ENCODE assay signal across 8 mouse cellular contexts in genomic region chr1:60000319-60000718, GRCm38 (mm10). TPM values are rescaled to one million over a fixed set of nuclear protein-coding genes. Genes with fewer than 3 reads are reported as not detected.
A peak's percentile ranks its signal among the peaks of the same experiment; 100 is the strongest.
DNase-seq lines count a peak whose midpoint lies in the region; ATAC-seq and TF ChIP-seq lines count a peak whose summit lies in the region.

No protein-coding gene starts in this region.

- TF ChIP-seq CTCF in forebrain, postnatal 0 days (IDR thresholded peaks at IDR 0.05; ENCODE audit: low read depth), result peak; percentile 54
- TF ChIP-seq CTCF in liver, embryonic 14.5 days (IDR thresholded peaks at IDR 0.05; ENCODE audit: low read depth), result peak; percentile 40; the same call in 1 of the 2 replicates

- no peaks in the 10 kb centered on the region for H3K4me1 ChIP-seq in forebrain, postnatal 0 days (ENCODE audit: insufficient read depth)
- H3K4me1 ChIP-seq in forebrain, embryonic 13.5 days, result no peaks in the 10 kb centered on the region
- H3K4me1 ChIP-seq in liver, embryonic 14.5 days (replicated peaks; ENCODE audit: control insufficient read depth in 2 of 2, insufficient read depth in 2 of 2, low read length in 1 of 2), result peaks cover 0 to 2% of the 10 kb centered on the region in 2 experiments; a peak in 1 of 4 replicates
- no peaks in the 10 kb centered on the region for H3K4me1 ChIP-seq in forebrain, embryonic 11.5 days (replicated peaks; ENCODE audit: control insufficient read depth, insufficient read depth, low read length)

- H3K4me3 ChIP-seq in forebrain, postnatal 0 days (ENCODE audit: low read depth, low read length), result no peak overlapping the region
- no peak overlapping the region for H3K4me3 ChIP-seq in forebrain, embryonic 13.5 days
- no peak overlapping the region for H3K4me3 ChIP-seq in liver, embryonic 14.5 days (ENCODE audit: insufficient read depth in 1 of 2, low read depth in 2 of 2, low read length in 2 of 2)
- no peak overlapping the region for H3K4me3 ChIP-seq in myocyte
- H3K4me3 ChIP-seq in forebrain, embryonic 11.5 days (ENCODE audit: low read depth, low read length), result no peak overlapping the region

- H3K9ac ChIP-seq in forebrain, postnatal 0 days, result no peak overlapping the region
- H3K9ac ChIP-seq in forebrain, embryonic 13.5 days, result no peak overlapping the region
- H3K9ac ChIP-seq in liver, embryonic 14.5 days (replicated peaks), result no peak overlapping the region
- H3K9ac ChIP-seq in forebrain, embryonic 11.5 days (ENCODE audit: low read length), result no peak overlapping the region

- H3ac ChIP-seq in myocyte (ENCODE audit: control insufficient read depth, insufficient read length), result no peak overlapping the region

- DNase-seq in forebrain, postnatal 0 days, result no peak
- DNase-seq in liver, embryonic 14.5 days (ENCODE audit: low read depth in 3 of 3, low spot score in 3 of 3), result no peak
- DNase-seq in liver, result no peak
- no peak for DNase-seq in forebrain, embryonic 11.5 days (ENCODE audit: low spot score)
- DNase-seq in thymus, adult 18-20 months, result no peak

- no peaks in the 10 kb centered on the region; the same call in 1 of the 2 replicates for H3K36me3 ChIP-seq in forebrain, postnatal 0 days (ENCODE audit: insufficient read depth)
- no peaks in the 10 kb centered on the region for H3K36me3 ChIP-seq in forebrain, embryonic 13.5 days (ENCODE audit: poor library complexity, severe bottlenecking)
- no peaks in the 10 kb centered on the region for H3K36me3 ChIP-seq in liver, embryonic 14.5 days (replicated peaks; ENCODE audit: control insufficient read depth, insufficient read depth, low read depth)
- no peaks in the 10 kb centered on the region for H3K36me3 ChIP-seq in myocyte (ENCODE audit: control insufficient read depth, insufficient read depth)
- H3K36me3 ChIP-seq in forebrain, embryonic 11.5 days (ENCODE audit: control insufficient read depth, insufficient read depth, low read length), result no peaks in the 10 kb centered on the region

- H3K79me2 ChIP-seq in myocyte (ENCODE audit: control insufficient read depth, insufficient read depth), result no peaks in the 10 kb centered on the region

- no peak for TF ChIP-seq EP300 in liver, embryonic 14.5 days (IDR thresholded peaks at IDR 0.05; ENCODE audit: low read depth)

- TF ChIP-seq POLR2A in myocyte (IDR thresholded peaks at IDR 0.05; ENCODE audit: insufficient read length, low read depth), result no peak

- H3K27ac ChIP-seq in forebrain, postnatal 0 days (ENCODE audit: low read depth, low read length), result no peak overlapping the region
- H3K27ac ChIP-seq in forebrain, embryonic 13.5 days, result no peak overlapping the region
- no peak overlapping the region for H3K27ac ChIP-seq in liver, embryonic 14.5 days
- no peak overlapping the region for H3K27ac ChIP-seq in forebrain, embryonic 11.5 days (ENCODE audit: low read depth, low read length)

- 64% methylated on average over 2 of the region's 2 CpGs for WGBS in forebrain, postnatal 0 days
- WGBS in forebrain, embryonic 13.5 days, result 67% methylated on average over 2 of the region's 2 CpGs
- WGBS in liver, embryonic 14.5 days (ENCODE audit: insufficient replicate concordance), result 15% methylated on average over 2 of the region's 2 CpGs
- 63% methylated on average over 2 of the region's 2 CpGs for WGBS in forebrain, embryonic 11.5 days

- H3K4me2 ChIP-seq in forebrain, postnatal 0 days (ENCODE audit: low read depth), result no peak overlapping the region
- H3K4me2 ChIP-seq in forebrain, embryonic 13.5 days, result no peak overlapping the region
- no peak overlapping the region for H3K4me2 ChIP-seq in liver, embryonic 14.5 days (ENCODE audit: low read depth)
- H3K4me2 ChIP-seq in myocyte (ENCODE audit: low read depth), result peak overlapping the region; percentile 73
- no peak overlapping the region for H3K4me2 ChIP-seq in forebrain, embryonic 11.5 days (ENCODE audit: low read depth, low read length, severe bottlenecking)

- H3K9me3 ChIP-seq in forebrain, postnatal 0 days (ENCODE audit: low read length), result no peaks in the 10 kb centered on the region
- H3K9me3 ChIP-seq in forebrain, embryonic 13.5 days (replicated peaks), result no peaks in the 10 kb centered on the region
- H3K9me3 ChIP-seq in liver, embryonic 14.5 days (ENCODE audit: control insufficient read depth, low read length), result no peaks in the 10 kb centered on the region
- no peaks in the 10 kb centered on the region for H3K9me3 ChIP-seq in forebrain, embryonic 11.5 days (ENCODE audit: control insufficient read depth, low read length)

- no peaks in the 10 kb centered on the region for H3K27me3 ChIP-seq in forebrain, postnatal 0 days (ENCODE audit: insufficient read depth, low read length)
- H3K27me3 ChIP-seq in forebrain, embryonic 13.5 days, result no peaks in the 10 kb centered on the region
- H3K27me3 ChIP-seq in liver, embryonic 14.5 days (ENCODE audit: control insufficient read depth, insufficient read depth, low read length), result no peaks in the 10 kb centered on the region
- H3K27me3 ChIP-seq in myocyte (ENCODE audit: control insufficient read depth, insufficient read depth, insufficient read length), result no peaks in the 10 kb centered on the region
- H3K27me3 ChIP-seq in forebrain, embryonic 11.5 days (ENCODE audit: control insufficient read depth, insufficient read depth, low read length), result no peaks in the 10 kb centered on the region

- ATAC-seq in forebrain, postnatal 0 days, result no peak
- no peak for ATAC-seq in forebrain, embryonic 13.5 days
- ATAC-seq in liver, embryonic 14.5 days (ENCODE audit: insufficient read depth), result no peak
- ATAC-seq in common myeloid progenitor, adult 5-6 weeks (replicated peaks; ENCODE audit: low read depth, poor library complexity, severe bottlenecking), result peak; percentile 63
- no peak for ATAC-seq in forebrain, embryonic 11.5 days (replicated peaks; ENCODE audit: low FRiP score)

TF ChIP-seq in myocyte, 11 proteins besides CTCF, POLR2A, EP300 and RAD21:
- TF ChIP-seq MYOD1 (IDR thresholded peaks at IDR 0.05; ENCODE audit: control insufficient read depth in 1 of 3, insufficient read length in 2 of 3, low read depth in 2 of 3), result no peak
- TF ChIP-seq SRF (IDR thresholded peaks at IDR 0.05; ENCODE audit: control insufficient read depth, insufficient read length, low read depth), result no peak
- no peak for TF ChIP-seq MAX (IDR thresholded peaks at IDR 0.05; ENCODE audit: low read depth)
- no peak for TF ChIP-seq CEBPB (IDR thresholded peaks at IDR 0.05; ENCODE audit: insufficient read depth, poor library complexity, severe bottlenecking)
- no peak for TF ChIP-seq TCF3 (IDR thresholded peaks at IDR 0.05; ENCODE audit: insufficient read length, low read depth)
- no peak for TF ChIP-seq POLR2AphosphoS2 (IDR thresholded peaks at IDR 0.05; ENCODE audit: insufficient read length, low read depth)
- TF ChIP-seq MYOG (IDR thresholded peaks at IDR 0.05; ENCODE audit: control insufficient read depth in 1 of 3, insufficient read depth in 1 of 3, insufficient read length in 2 of 3, low read depth in 2 of 3), result no peak
- no peak for TF ChIP-seq TCF12 (IDR thresholded peaks at IDR 0.05; ENCODE audit: insufficient read depth, poor library complexity, severe bottlenecking)
- no peak for TF ChIP-seq REST (IDR thresholded peaks at IDR 0.05; ENCODE audit: insufficient read depth, insufficient read length)
- TF ChIP-seq E2F4 (IDR thresholded peaks at IDR 0.05; ENCODE audit: insufficient read depth), result no peak
- TF ChIP-seq USF1 (IDR thresholded peaks at IDR 0.05; ENCODE audit: low read depth), result no peak

RNA-seq across cellular contexts. Expression of gene Ica1l, which starts 42.7 kb away (rescaled TPM):
- total RNA-seq in forebrain, postnatal 0 days (2014; rRNA removed), result 63.2 and 63.6 TPM in 2 replicates
- 57.3 and 67.5 TPM in 2 replicates for polyA plus RNA-seq in forebrain, postnatal 0 days (2015; fragmentation: Nextera tagmentation; extraction: Ambion mirVana)
- 11.4 and 13.4 TPM in 2 replicates for polyA plus RNA-seq in forebrain, embryonic 13.5 days (2015; fragmentation: Nextera tagmentation; extraction: Ambion mirVana)
- polyA plus RNA-seq in liver, embryonic 14.5 days (2012; rRNA removed), result 0.18 and 0.22 TPM in 2 replicates
- polyA plus RNA-seq in liver, embryonic 14.5 days (2014; fragmentation: Nextera tagmentation; extraction: Ambion mirVana), result 0.10 and 0.61 TPM in 2 replicates
- 2.2 and 3.5 TPM in 2 replicates for total RNA-seq in common myeloid progenitor, adult 5-6 weeks (2017)
- 0.02 TPM for polyA plus RNA-seq in myocyte (2012; fragmentation: generic; extraction: Trizol)
- polyA plus RNA-seq in forebrain, embryonic 11.5 days (2014; fragmentation: Nextera tagmentation; extraction: Ambion mirVana), result 1.5 and 2.3 TPM in 2 replicates
